13 mouse cellular contexts compared by ENCODE assay signal in the genomic region with DNA sequence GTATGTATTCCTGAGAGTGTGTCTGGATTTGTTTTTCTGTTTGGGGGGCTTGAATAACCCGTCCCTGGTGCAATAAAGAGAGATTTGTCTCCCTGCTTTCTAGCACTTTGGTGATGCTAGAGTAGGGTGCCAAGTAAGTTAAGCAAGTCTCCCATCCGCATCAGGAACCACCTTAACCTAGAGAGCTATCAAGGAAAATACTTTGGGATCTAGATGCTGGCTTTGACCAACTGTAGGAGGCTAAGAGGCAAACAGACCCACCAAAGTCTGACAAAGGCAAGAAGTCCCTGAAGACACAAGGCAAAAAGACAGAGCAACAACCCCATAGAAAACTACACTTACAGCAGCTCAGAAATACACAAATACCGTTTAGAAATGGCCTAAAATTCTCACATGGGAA.
A peak's percentile ranks its signal among the peaks of the same experiment; 100 is the strongest.
DNase-seq lines count a peak whose midpoint lies in the region; ATAC-seq and TF ChIP-seq lines count a peak whose summit lies in the region.
"Had no signal": no experiment of that assay in that cellular context is flagged by ENCODE, and none has a peak within 500 bp of the region (broad histone marks: within the 10 kb centered on the region; RNA-seq: fewer than 3 reads in every experiment).

No protein-coding gene starts in this region.

- H3K27me3 ChIP-seq in forebrain, embryonic 14.5 days (replicated peaks; ENCODE audit: control insufficient read depth, insufficient read depth, low read length): no peaks in the 10 kb centered on the region
- H3K27me3 ChIP-seq in hindbrain, postnatal 0 days (ENCODE audit: insufficient read depth, low read length): no peaks in the 10 kb centered on the region
- no peaks in the 10 kb centered on the region for H3K27me3 ChIP-seq in neural tube, embryonic 14.5 days (ENCODE audit: control insufficient read depth, insufficient read depth, low read length)
- H3K27me3 ChIP-seq: liver, embryonic 15.5 days had no signal

- no peaks in the 10 kb centered on the region for H3K36me3 ChIP-seq in forebrain, embryonic 14.5 days (ENCODE audit: control insufficient read depth, insufficient read depth, low read length)
- no peaks in the 10 kb centered on the region for H3K36me3 ChIP-seq in hindbrain, postnatal 0 days (ENCODE audit: insufficient read depth, low read length)
- no peaks in the 10 kb centered on the region for H3K36me3 ChIP-seq in neural tube, embryonic 14.5 days (ENCODE audit: control insufficient read depth, insufficient read depth, low read length)
- H3K36me3 ChIP-seq: heart, embryonic 10.5 days; liver, embryonic 15.5 days had no signal

- H3K9me3 ChIP-seq in forebrain, embryonic 14.5 days (replicated peaks; ENCODE audit: control insufficient read depth, low read length): no peaks in the 10 kb centered on the region
- no peaks in the 10 kb centered on the region for H3K9me3 ChIP-seq in hindbrain, postnatal 0 days (ENCODE audit: low read length)
- H3K9me3 ChIP-seq in neural tube, embryonic 14.5 days (ENCODE audit: control insufficient read depth, low read length): no peaks in the 10 kb centered on the region
- H3K9me3 ChIP-seq: heart, embryonic 10.5 days; liver, embryonic 15.5 days had no signal

- ATAC-seq in forebrain, embryonic 14.5 days: no peak
- ATAC-seq in hindbrain, postnatal 0 days: no peak
- ATAC-seq in neural tube, embryonic 14.5 days (ENCODE audit: low read depth): no peak

- peaks cover 48% of the 10 kb centered on the region for H3K4me1 ChIP-seq in forebrain, embryonic 14.5 days (ENCODE audit: control insufficient read depth, insufficient read depth, low read length)
- peaks cover 26% of the 10 kb centered on the region; the same call in 1 of the 2 replicates for H3K4me1 ChIP-seq in hindbrain, postnatal 0 days (ENCODE audit: insufficient read depth, low read length)
- peaks cover 20% of the 10 kb centered on the region for H3K4me1 ChIP-seq in neural tube, embryonic 14.5 days (ENCODE audit: control insufficient read depth, insufficient read depth, low read length)
- H3K4me1 ChIP-seq: heart, embryonic 10.5 days; liver, embryonic 15.5 days had no signal

- 16% methylated on average over 3 of the region's 3 CpGs for WGBS in forebrain, embryonic 14.5 days
- WGBS in hindbrain, postnatal 0 days: 25% methylated on average over 3 of the region's 3 CpGs
- 26% methylated on average over 3 of the region's 3 CpGs for WGBS in neural tube, embryonic 14.5 days

- no peak for TF ChIP-seq CTCF in layer of hippocampus, adult 2 months (conservative IDR thresholded peaks at IDR 0.05)
- no peak for TF ChIP-seq CTCF in hindbrain, postnatal 0 days (IDR thresholded peaks at IDR 0.05; ENCODE audit: low read depth)

- H3K4me3 ChIP-seq in layer of hippocampus, adult 2 months: peak overlapping the region; percentile 36; the same call in 1 of the 2 replicates
- H3K4me3 ChIP-seq in forebrain, embryonic 14.5 days (ENCODE audit: low read depth, low read length): peak overlapping the region; percentile 0; the same call in 1 of the 2 replicates
- H3K4me3 ChIP-seq in hindbrain, postnatal 0 days (ENCODE audit: low read length): no peak overlapping the region
- peak overlapping the region; percentile 20; the same call in 1 of the 2 replicates for H3K4me3 ChIP-seq in neural tube, embryonic 14.5 days (ENCODE audit: low read depth, low read length)
- H3K4me3 ChIP-seq: gastrocnemius, adult 2 months; liver, embryonic 15.5 days; myocyte had no signal

- peak overlapping the region; percentile 99 for H3K27ac ChIP-seq in layer of hippocampus, adult 2 months
- H3K27ac ChIP-seq in forebrain, embryonic 14.5 days (ENCODE audit: low read depth, low read length): peak overlapping the region; percentile 98
- H3K27ac ChIP-seq in hindbrain, postnatal 0 days: peak overlapping the region; percentile 91
- peak overlapping the region; percentile 98 for H3K27ac ChIP-seq in neural tube, embryonic 14.5 days (ENCODE audit: low read depth, low read length)
- H3K27ac ChIP-seq: gastrocnemius, adult 2 months; heart, embryonic 10.5 days; liver, embryonic 15.5 days had no signal

- DNase-seq in layer of hippocampus, adult 2 months (ENCODE audit: low spot score in 2 of 2): no peak
- no peak for DNase-seq in layer of hippocampus, adult 9-11 months
- DNase-seq in forebrain, embryonic 14.5 days (ENCODE audit: low spot score): peak; percentile 47
- peak; percentile 32 for DNase-seq in hindbrain, postnatal 0 days (ENCODE audit: low spot score)
- no peak for DNase-seq in adrenal gland, postnatal 10 days
- DNase-seq in right cerebral cortex, postnatal 10 days (ENCODE audit: low spot score in 2 of 2): no peak
- DNase-seq in right cerebral cortex, postnatal 14 days: no peak
- DNase-seq: gastrocnemius, adult 2 months; lung, postnatal 36 days had no signal

- peak overlapping the region; percentile 57 for H3K4me2 ChIP-seq in forebrain, embryonic 14.5 days (ENCODE audit: low read length)
- peak overlapping the region; percentile 59 for H3K4me2 ChIP-seq in hindbrain, postnatal 0 days (ENCODE audit: low read depth, low read length)
- H3K4me2 ChIP-seq in neural tube, embryonic 14.5 days (ENCODE audit: low read depth, low read length): peak overlapping the region; percentile 57
- H3K4me2 ChIP-seq: liver, embryonic 15.5 days had no signal

- peak overlapping the region; percentile 63 for H3K9ac ChIP-seq in forebrain, embryonic 14.5 days (ENCODE audit: low read length)
- peak overlapping the region; percentile 47 for H3K9ac ChIP-seq in hindbrain, postnatal 0 days (replicated peaks; ENCODE audit: low read length)
- peak overlapping the region; percentile 64 for H3K9ac ChIP-seq in neural tube, embryonic 14.5 days (replicated peaks; ENCODE audit: low read depth, low read length)
- H3K9ac ChIP-seq: liver, embryonic 15.5 days had no signal

Comparison
In these comparisons a context has a peak if more than half of its experiments do, and no peak if none do; other contexts are left out.
1. DNase-seq: peak in forebrain, embryonic 14.5 days (single experiment) and hindbrain, postnatal 0 days (single experiment); none in layer of hippocampus, adult 2 months (0 of 2), layer of hippocampus, adult 9-11 months (single experiment), adrenal gland, postnatal 10 days (single experiment), right cerebral cortex, postnatal 10 days (0 of 2) and right cerebral cortex, postnatal 14 days (single experiment).
2. Peak in every context shown above with its lines, with median percentiles within 50 percentile points of each other: H3K27ac ChIP-seq, H3K4me2 ChIP-seq and H3K9ac ChIP-seq.